Mouse (Mus musculus) kidney, embryonic 14.5 days (tissue): Measurements from ENCODE around the gene Accs. TPM values are rescaled to one million over a fixed set of nuclear protein-coding genes. Genes with fewer than 3 reads are reported as not detected.
A peak's percentile ranks its signal among the peaks of the same experiment; 100 is the strongest.

ENCODE experiments used
- ATAC-seq: fragments of 200-750 bp; cut with Nextera tagmentation; 2 replicates; pipeline ENCODE4 v1.8.0; 2017; ENCODE audit warnings: moderate number of reproducible peaks, mild to moderate bottlenecking, moderate TSS enrichment, moderate library complexity; ENCODE audit not compliant: low FRiP score, low TSS enrichment
- H3K27ac ChIP-seq: fragments of 300-500 bp; sonication (generic); 2 replicates; pipeline ENCODE4 v1.5.1; 2014; ENCODE audit warnings: low read depth, mild to moderate bottlenecking, low read length, moderate library complexity, mixed read lengths
- H3K27me3 ChIP-seq: fragments of 300-500 bp; sonication (generic); 2 replicates; pipeline ENCODE4 v1.6.1; 2014; ENCODE audit warnings: mild to moderate bottlenecking, low read length; ENCODE audit not compliant: control insufficient read depth, insufficient read depth
- H3K36me3 ChIP-seq: fragments of 300-500 bp; sonication (generic); 2 replicates; pipeline ENCODE4 v1.6.1; 2014; ENCODE audit warnings: low read length, mixed read lengths; ENCODE audit not compliant: control insufficient read depth, insufficient read depth
- H3K4me1 ChIP-seq: fragments of 300-500 bp; sonication (generic); 2 replicates; pipeline ENCODE4 v1.6.1; 2014; ENCODE audit warnings: low read length, mixed read lengths; ENCODE audit not compliant: control insufficient read depth, insufficient read depth
- H3K4me2 ChIP-seq: fragments of 300-500 bp; sonication (generic); replicated peaks from 2 replicates; pipeline ENCODE4 v1.6.1; 2014; ENCODE audit warnings: low read depth, mild to moderate bottlenecking, low read length
- H3K4me3 ChIP-seq: fragments of 300-500 bp; sonication (generic); 2 replicates; pipeline ENCODE4 v1.5.1; 2014; ENCODE audit warnings: mild to moderate bottlenecking, low read length
- H3K9ac ChIP-seq: fragments of 300-500 bp; sonication (generic); 2 replicates; pipeline ENCODE4 v1.6.1; 2014; ENCODE audit warnings: low read depth, mild to moderate bottlenecking, low read length, moderate library complexity
- H3K9me3 ChIP-seq: fragments of 300-500 bp; sonication (generic); 2 replicates; pipeline ENCODE4 v1.6.1; 2016; ENCODE audit warnings: low read length; ENCODE audit not compliant: control insufficient read depth
- WGBS: fragments of 180-500 bp; shearing (Covaris S2); extraction: QIAGEN DNeasy Blood & Tissue Kit; methylation state at CpG from one replicate; pipeline ENCODE4 v1.1.7; 2014; 5-methylcytosine and 5-hydroxymethylcytosine counted together
- polyA plus RNA-seq: library from polyadenylated mRNA; unstranded; fragments of >200 nt; fragmentation: Nextera tagmentation; extraction: Ambion mirVana; gene quantifications from 2 replicates; pipeline ENCODE4 v1.2.1, GENCODE M21; 2014

Accs gene
- 7.3 and 10.8 TPM in 2 replicates for polyA plus RNA-seq

DNA sequence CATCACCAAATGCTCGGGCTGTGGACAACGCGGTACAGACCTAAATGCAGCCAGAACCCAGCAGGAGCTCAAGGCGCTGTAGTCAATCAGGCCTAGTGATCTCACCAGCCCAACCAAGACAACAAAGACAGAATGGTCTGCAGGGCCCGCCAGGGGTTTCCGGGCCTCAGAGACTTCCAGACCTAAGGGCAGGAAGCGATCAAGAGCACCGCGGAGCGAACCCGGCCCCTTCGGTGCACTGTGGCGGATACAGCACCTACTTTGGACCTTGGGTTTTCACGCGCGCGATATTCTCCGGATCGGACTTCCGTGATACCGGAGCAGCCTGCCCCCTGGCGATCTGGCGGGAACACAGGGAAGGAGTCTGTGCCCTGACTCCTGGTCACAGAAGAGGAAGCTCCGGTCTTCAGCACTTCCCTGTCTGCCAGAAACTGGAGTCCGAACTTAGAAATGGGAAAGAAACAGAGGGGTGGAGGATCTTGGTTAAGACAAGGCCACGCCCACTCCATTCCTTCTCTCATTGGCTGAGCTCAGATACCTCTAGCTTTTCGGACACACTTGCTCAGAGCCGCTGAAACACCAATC is at the start of gene Accs:
Gene Accs, minus strand, starts transcription at position 439 of the 585 bp plus-strand sequence.
- peak within 1 kb of the TSS; percentile 72 for H3K9ac ChIP-seq
- no peaks in the 10 kb centered on the region for H3K27me3 ChIP-seq
- peak within 1 kb of the TSS; percentile 69 for H3K4me2 ChIP-seq
- H3K4me3 ChIP-seq = peak within 1 kb of the TSS; percentile 52
- WGBS = under 1% methylated on average over 28 of the region's 28 CpGs
- ATAC-seq = peak; percentile 94
- H3K9me3 ChIP-seq = no peaks in the 10 kb centered on the region
- peak within 1 kb of the TSS; percentile 85 for H3K27ac ChIP-seq
- peaks cover 7% of the 10 kb centered on the region; the same call in 1 of the 2 replicates for H3K4me1 ChIP-seq
- H3K36me3 ChIP-seq = peaks cover 5% of the 10 kb centered on the region; the same call in 1 of the 2 replicates

DNA sequence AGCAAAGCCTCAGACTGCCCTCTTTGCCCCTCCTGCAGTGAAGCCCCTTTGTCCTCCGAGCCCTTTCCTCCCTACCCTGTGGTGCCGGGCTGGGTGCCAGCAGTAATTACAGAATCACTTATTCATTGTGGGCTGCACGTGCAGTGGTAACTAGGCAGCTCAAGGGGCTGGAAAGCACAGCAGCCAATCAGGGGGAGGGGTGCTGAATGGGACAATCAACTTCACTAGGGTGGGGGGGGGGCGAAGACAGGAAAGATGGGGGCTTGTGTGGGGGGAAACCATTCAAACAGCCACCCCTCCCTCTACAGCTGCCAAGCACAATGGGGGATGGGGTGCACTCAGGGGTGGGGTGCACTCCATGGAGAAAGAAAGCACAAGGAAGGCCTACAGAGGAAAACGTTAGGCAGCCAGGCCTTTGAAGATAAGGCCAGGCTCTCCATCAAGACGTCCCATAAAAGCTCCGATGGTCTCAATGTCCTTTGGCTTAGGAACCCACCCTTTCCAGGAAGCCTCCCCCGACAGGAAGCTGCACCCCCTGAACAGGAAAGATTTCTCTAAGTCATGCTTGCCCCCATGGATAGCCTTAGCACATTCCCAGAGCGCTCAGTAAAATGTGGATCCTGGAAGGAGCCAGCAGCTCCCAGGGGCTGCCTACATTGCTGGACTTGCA is 42.0 kb upstream of the Accs start:
- Histone ChIP-seq H3K4me3 (no peak overlapping the region), H3K9ac (no peak overlapping the region), H3K9me3 (no peaks in the 10 kb centered on the region), H3K4me2 (no peak overlapping the region), H3K27me3 (no peaks in the 10 kb centered on the region), H3K4me1 (0 out of 2 replicates have a peak, but pooled peaks cover 9% of the 10 kb centered on the region), H3K36me3 (no peaks in the 10 kb centered on the region), H3K27ac (peak overlapping the region; percentile 63; the same call in 1 of the 2 replicates)
- WGBS = 15% methylated on average over 9 of the region's 9 CpGs
- peak; percentile 80 for ATAC-seq

DNA sequence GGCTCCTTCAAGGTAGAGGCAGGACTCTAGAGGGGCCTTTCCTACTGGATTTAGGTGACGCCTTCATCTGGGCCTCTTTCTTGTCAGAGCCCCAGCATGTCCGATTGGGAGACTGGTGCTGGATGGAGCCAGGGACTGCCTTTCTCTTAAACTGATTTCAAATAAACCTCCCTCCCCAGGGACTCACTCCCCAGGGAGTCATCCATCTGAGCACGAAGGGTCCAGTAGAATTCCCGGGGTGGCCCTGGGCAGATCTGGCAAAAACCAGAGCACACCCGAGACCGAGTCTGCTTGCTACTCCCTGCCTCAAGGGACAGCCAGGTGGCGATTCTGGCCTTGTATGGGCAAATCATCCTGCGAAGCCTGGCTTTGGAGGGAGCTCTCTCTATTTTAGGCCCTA is 40.4 kb upstream of the Accs start:
- no peaks in the 10 kb centered on the region for H3K9me3 ChIP-seq
- H3K27ac ChIP-seq = no peak overlapping the region
- no peak overlapping the region for H3K4me3 ChIP-seq
- 0 out of 2 replicates have a peak, but pooled peaks cover 9% of the 10 kb centered on the region for H3K4me1 ChIP-seq
- no peaks in the 10 kb centered on the region for H3K36me3 ChIP-seq
- no peak overlapping the region for H3K4me2 ChIP-seq
- H3K9ac ChIP-seq = no peak overlapping the region
- WGBS = 80% methylated on average over 8 of the region's 8 CpGs
- no peaks in the 10 kb centered on the region for H3K27me3 ChIP-seq
- no peak for ATAC-seq

DNA sequence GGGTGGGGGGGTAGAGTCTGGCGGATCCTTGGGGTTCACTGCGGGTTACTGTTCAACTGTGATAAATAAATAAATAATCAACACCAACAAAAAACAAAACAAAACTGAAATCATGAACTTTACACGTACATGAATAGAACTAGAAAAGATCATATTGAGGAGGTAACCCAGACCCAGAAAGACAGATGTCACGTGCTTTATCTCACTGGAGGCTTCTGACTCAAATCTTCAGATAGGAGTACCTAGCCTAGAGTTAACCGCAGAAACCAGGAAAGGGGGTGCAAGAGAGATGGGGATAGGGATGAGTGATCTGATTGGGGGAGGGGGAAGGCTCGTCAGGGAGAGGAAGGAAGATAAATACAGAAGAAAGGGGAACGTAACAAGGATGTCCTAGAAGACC is 39.3 kb upstream of the Accs start:
- Histone ChIP-seq H3K4me1 (0 out of 2 replicates have a peak, but pooled peaks cover 9% of the 10 kb centered on the region), H3K4me2 (no peak overlapping the region), H3K4me3 (no peak overlapping the region), H3K9ac (no peak overlapping the region), H3K9me3 (no peaks in the 10 kb centered on the region), H3K27ac (no peak overlapping the region), H3K36me3 (no peaks in the 10 kb centered on the region), H3K27me3 (no peaks in the 10 kb centered on the region)
- WGBS = 82% methylated on average over 7 of the region's 7 CpGs
- ATAC-seq = no peak

DNA sequence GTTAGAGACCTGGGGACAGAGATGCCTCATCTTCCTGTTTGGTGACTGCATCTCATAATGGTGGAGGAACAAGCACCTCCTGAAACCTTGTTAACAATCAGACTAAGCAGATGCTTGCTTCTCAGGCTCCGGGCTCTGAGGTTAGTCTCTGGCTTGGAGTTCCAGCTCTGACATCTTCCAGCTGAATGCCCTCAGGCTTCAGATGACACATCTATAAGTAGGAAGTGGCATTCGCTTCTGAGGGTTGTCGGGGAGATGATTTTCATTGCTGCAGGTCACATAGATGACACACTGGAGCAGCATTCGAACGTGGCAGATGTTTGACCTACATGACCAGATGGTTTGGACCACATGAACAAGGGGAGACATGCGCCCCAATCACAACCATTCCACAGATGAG is 38.6 kb upstream of the Accs start:
- Histone ChIP-seq H3K9ac (no peak overlapping the region), H3K4me2 (no peak overlapping the region), H3K27ac (no peak overlapping the region), H3K4me1 (0 out of 2 replicates have a peak, but pooled peaks cover 9% of the 10 kb centered on the region), H3K36me3 (no peaks in the 10 kb centered on the region), H3K9me3 (no peaks in the 10 kb centered on the region), H3K4me3 (no peak overlapping the region), H3K27me3 (no peaks in the 10 kb centered on the region)
- WGBS = 82% methylated on average over 6 of the region's 6 CpGs
- ATAC-seq = no peak

DNA sequence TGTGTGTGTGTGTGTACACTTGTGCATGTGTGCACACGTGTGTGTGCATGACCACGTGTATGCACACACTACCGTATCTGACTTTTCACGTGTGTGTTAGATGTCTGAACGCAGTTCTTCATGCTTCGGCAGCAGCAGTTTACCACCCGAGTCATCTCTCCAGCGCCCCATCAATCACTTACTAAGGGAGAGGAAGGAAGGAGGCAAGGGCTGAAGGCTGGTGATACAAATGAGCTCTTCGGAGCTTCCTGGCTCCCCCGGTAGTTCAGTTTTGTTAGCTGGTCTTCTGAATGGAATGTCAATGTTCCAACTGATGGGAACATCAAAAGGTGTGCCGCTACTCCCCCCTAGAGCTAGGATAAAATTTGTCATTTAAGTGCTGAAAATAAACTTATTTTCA is 37.5 kb upstream of the Accs start:
- no peak for ATAC-seq

DNA sequence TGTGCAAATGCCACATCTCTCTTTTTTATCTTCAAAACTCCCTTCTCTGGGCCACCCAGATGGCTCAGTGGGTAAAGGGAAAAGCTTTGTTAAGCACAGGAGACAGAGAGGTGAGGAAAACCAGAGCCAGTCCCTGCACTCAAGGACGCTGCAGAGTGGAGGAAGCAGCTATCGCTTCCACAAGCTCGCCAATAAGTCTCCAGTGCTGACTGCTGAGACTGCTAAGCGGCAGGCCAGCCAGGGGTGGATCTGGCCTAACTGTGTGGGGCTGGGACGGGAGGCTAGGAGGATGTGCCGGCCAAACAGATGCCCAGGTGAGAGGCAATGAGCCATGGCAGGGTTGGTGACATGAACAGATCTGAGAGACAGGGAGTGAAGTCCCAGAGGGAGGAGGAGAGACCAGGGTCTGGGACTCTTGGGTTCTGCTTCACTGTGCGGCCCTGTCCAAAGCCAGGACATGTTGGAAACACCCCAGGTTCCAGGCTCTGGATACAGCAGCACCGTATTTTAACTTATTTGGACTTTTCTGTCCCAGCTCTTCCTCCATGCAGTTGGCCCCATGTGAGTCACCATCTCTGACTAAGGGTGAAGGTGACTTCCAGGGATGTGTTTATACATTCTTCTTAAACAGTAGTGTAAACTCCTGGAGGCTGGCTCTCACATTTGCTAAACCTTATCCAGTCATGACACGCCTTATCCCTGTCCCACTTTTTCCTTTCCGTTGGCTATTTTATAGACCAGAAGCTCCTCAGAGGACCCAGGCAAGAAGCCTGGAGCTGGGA is 36.5 kb upstream of the Accs start:
- WGBS = 48% methylated on average over 10 of the region's 10 CpGs
- Histone ChIP-seq H3K4me2 (no peak overlapping the region), H3K27ac (no peak overlapping the region), H3K9ac (no peak overlapping the region), H3K27me3 (no peaks in the 10 kb centered on the region), H3K36me3 (no peaks in the 10 kb centered on the region), H3K4me1 (0 out of 2 replicates have a peak, but pooled peaks cover 6% of the 10 kb centered on the region), H3K9me3 (no peaks in the 10 kb centered on the region), H3K4me3 (no peak overlapping the region)
- no peak for ATAC-seq

More for the DNA sequence above, 37.5 kb upstream of the Accs start:
- no peaks in the 10 kb centered on the region for H3K9me3 ChIP-seq
- no peak overlapping the region for H3K4me2 ChIP-seq
- no peak overlapping the region for H3K9ac ChIP-seq
- no peaks in the 10 kb centered on the region for H3K27me3 ChIP-seq
- WGBS = 43% methylated on average over 11 of the region's 11 CpGs
- H3K4me3 ChIP-seq = no peak overlapping the region
- no peaks in the 10 kb centered on the region for H3K36me3 ChIP-seq
- H3K4me1 ChIP-seq = 0 out of 2 replicates have a peak, but pooled peaks cover 9% of the 10 kb centered on the region
- no peak overlapping the region for H3K27ac ChIP-seq

DNA sequence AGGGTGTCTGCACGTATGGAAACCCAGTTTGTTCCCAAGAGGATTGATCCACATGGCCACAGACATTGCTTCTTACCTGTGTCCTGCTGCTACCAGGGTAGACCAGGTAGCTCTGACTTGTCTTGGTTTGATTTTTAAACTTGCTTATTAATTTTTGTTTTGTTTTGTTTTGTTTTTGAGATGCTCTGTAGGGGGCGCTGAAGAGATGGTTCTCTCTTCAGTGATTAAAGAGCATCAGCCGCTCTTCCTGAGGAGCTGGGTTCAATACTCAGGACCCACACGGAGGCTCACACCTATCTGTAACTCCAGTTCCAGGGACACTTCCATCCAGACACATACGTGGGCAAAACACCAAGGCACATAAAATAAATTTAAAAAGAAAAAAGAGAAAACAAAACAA is 33.3 kb upstream of the Accs start:
- WGBS = 54% methylated on average over 5 of the region's 5 CpGs
- Histone ChIP-seq H3K27ac (no peak overlapping the region), H3K4me2 (no peak overlapping the region), H3K4me3 (no peak overlapping the region), H3K9ac (no peak overlapping the region), H3K9me3 (no peaks in the 10 kb centered on the region), H3K36me3 (no peaks in the 10 kb centered on the region), H3K4me1 (0 out of 2 replicates have a peak, but pooled peaks cover 6% of the 10 kb centered on the region), H3K27me3 (no peaks in the 10 kb centered on the region)
- ATAC-seq = no peak
